Mouse (Mus musculus): ENCODE measurements around the gene Prpf38a.

DNA sequence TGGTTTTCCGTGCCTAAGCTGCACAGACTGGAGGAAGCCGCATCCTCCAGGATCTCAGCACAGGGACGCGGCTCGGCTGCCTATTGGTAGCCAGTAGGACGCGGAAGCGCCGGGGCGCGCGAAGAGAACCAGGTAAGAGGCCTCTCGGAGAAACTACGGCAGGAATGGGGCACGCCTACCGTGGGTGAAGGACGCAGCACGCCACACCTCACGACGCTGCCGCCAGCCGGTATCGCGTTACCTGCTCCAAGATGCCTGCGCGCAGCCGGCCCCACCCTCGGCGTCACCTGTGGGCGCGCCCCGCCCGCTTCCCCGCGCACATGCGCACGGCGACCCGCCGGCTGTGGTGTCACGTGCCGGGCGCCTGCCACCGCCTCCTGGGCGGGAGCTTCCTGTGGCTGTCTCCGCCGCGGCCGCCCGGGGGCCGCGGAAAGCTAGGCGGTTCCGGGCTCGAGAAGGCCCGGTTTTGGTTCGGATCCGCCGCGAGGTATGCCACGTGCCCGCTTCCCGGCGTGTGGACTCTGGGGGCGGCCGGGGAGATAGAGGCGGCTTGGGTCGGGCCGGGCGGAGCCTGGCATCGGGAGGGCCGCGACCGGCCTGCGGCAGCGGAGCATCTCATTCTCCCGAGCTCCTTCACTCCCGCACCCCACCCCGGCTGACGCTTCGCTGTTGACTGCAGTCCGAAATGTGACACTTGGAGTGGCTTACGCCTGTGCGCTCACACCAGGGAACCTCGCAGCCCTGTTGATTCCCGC is 40.6 kb upstream of the Prpf38a start, which contains the start of gene Cc2d1b:
- TF ChIP-seq TCF3 (IDR thresholded peaks at IDR 0.05; ENCODE audit: insufficient read length, low read depth) (peak; percentile 8), POLR2A (IDR thresholded peaks at IDR 0.05; ENCODE audit: insufficient read length, low read depth) (peak; percentile 85), MYOG (IDR thresholded peaks at IDR 0.05; ENCODE audit: control insufficient read depth in 1 of 3, insufficient read depth in 1 of 3, insufficient read length in 2 of 3, low read depth in 2 of 3) (peak in 2 of 3 experiments; percentile 70 to 73), E2F4 (IDR thresholded peaks at IDR 0.05; ENCODE audit: insufficient read depth) (peak; percentile 62), MAX (IDR thresholded peaks at IDR 0.05; ENCODE audit: low read depth) (no peak)

All from myocyte (in vitro differentiated cells).